Mouse (Mus musculus): ENCODE results near the gene Cflar.

Cflar gene

DNA sequence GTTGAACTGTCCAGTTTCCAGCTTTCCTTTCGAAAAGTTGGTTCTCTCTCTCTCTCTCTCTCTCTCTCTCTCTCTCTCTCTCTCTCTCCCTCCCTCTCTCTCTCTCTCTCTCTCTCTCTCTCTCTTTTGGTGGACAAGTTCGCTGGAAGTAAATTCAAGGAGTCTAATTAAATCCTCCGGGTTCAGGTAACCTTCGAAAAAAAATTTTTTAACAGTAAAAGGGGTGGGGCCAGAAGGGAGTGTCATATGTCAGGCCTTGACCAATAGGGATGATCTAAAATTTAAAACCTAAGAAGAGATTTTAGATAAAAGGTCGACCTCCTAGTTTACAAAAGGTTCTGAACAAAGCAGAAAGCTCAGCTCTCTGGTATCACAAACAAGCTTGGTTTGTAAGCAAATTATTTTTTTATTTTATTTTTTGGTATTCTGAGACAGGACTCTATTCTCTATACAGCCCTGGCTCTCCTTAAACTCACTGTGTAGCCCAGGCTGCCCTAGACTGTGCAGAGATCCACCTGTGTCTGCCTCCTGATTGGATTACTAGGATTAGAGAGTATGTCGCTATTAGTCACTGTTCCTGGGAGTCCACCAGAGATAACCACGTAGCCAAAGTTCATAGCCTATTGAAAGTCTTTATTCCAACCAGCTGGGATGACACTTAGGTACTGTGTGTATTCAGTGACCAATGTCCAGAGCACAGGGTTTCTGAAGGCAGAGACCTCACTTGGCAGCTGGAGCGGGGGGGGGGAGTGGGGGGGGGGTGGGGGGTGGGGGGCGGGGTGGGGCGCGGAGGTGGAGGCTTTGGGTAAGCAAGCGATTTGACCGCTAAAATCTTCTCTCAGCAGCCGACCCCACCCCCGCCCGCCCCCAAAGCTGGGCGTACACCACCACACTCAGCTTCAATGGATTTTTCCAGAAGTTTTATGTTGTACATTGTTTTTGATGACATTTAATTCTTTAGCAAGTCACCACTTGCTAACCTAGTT lies 1.1 kb downstream of the Cflar start:
- DNase-seq (ENCODE audit: low read depth) = peak; percentile 96

DNA sequence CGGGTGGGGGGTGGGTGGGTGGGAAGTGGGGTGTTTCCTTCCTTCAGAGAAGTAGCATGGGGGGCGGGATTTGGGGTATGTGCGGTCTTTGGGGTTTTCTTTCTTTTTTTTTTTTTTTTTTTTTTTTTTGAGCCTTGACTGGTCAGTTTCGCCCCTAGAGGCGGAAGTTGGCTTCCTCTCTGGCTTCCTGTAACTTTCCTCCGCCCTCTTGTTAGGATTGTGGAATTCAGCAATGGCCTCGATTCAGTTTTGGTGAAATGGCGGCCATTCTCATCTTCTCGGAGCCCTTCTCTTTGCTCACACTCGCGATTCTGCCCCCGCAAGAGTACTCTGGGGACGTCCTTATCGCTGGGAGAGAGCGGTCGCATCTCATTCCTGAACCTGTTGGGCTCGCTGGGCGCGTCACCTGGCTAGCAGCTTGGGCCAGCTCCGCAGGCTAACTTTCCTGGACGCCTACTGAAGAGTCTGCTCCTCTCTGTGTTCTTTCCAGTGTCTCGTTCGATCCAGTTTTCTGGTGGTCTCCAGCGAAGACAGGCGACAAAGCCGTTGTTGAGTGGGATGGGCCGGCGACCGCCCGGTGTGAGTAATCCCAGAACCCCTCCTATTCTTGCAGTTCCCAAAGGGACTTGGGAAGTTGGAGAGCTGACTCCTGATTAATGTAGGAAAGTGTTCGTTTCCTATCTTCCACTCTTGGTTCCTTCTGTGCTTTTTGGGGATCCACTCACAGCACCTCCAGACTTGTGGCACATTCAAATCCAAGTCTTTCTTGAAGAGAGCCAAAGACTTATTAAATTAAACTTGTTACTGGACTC lies 2.0 kb downstream of the Cflar start:
- DNase-seq (ENCODE audit: low read depth) = peak; percentile 96

DNA sequence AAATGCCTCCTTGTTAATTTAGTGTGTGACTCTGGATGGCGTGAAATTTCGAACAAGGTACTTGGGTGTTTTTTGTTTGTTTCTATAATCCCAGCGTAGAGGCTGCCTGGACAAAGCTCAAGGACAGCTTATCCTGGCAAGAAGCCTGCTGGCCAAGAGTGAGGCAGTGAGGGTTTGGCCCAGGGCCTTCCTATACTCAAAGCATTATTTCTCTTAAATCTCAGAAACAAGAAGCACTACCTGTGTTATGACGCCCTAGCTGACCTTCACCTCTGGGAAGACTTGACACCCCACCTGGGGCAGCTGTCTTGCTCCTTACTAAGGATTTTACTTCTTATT lies 2.6 kb downstream of the Cflar start:
- DNase-seq (ENCODE audit: low read depth) = no peak

DNA sequence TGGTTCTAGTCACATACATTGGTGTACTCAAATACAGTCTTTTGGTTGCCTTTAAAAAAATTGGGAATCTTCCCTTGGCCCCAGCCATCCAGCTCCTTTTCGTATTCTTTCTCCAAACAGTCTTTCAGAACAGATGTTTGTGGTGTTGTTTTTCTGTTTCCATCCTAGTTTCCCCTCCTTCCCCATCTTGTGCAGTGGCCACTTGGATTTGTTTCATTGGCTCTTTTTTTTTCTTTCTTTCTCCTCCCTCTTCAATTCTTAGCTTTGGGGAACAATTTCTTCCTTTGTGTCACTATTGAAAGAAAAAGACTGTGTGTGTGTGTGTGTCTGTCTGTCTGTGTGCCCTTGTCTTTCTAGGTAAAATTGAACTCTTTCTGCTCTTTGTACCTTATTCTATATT lies 3.1 kb downstream of the Cflar start:
- peak; percentile 53 for DNase-seq (ENCODE audit: low read depth)

DNA sequence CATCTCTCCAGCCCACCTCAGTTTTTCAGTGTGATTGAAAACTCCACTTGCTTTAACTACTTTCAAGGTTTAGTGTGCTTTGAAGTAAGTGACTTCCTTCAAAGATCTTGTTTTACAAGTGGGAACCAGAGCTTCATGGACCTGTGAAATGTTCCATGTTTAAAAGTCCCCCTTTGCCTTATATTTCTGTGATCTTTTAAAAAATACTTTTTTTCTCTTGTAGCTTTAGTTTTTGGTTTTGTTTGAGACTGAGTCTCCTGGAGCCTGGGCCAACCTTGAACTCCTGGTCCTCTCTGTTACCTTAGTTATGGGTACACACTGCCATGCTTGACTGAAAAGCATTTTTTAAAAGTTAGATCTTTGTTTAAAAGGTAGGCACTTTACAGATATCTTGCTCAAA lies 4.2 kb downstream of the Cflar start:
- DNase-seq (ENCODE audit: low read depth) = no peak

- peak; percentile 89 for DNase-seq (ENCODE audit: low read depth)
These were observed 5.0 kb downstream of the Cflar start for GRCm38 (mm10) chr1:58716162-58716882.

GRCm38 (mm10) chr1:58716883-58717220 lies 5.5 kb downstream of the Cflar start:
- no peak for DNase-seq (ENCODE audit: low read depth)

DNA sequence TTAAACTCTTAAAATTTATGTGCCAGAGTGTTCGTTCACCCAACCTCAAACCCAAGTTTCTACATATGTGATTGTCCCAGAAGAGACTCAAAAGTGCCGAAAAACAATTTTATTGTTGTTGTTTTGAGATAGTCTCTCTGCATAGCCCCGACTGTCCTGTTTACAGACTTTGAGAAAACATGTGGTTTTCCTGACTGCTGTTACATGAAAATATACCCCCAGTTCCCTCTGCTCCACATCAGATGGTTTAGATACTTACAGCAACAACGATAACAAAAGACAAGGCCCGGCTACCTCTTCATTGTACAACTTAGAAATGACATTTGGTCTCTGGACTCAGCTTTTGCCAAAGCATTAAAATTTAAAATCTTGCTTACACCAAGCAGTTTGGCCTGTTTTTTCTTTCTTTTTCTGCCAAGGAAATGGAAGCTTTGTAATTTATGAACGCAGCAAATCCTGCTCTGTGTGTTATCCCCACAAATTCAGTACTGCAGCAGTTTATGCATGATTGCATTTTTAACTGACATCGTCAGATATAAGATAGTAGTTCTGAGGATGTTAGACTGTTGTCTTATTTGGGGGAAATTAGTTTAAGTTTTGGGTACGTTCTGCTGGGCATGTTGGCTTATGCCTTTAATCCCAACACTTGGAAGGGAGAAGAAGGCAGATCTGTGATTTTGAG lies 6.4 kb downstream of the Cflar start:
- no peak for DNase-seq (ENCODE audit: low read depth)

DNA sequence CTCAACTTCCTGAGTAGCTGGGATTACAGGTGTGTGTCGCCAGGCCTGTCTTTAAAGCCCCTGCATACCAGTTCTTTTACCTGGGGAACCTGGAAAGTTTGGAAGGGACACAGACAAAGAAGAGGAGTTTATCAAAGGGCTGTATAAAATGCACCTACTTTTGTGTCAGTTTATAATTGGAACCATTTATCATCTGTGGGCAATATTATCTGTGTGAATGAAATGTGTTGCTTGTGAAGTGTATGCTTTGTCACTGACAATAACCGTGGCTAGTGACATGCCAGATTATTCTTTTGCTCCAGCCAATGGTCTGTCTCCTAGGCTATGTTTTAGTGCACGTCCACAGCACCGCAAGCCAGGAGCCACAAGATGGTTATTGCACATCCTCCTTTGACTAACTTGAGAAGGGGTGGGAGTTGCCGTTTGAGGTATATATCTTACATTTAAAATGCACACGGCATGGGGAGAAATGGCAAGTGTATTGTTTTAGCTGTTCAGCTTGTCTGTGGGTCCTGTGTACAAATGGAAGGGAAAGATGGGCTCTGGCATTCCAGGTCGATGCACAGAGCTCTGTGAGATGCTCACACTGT lies 8.1 kb downstream of the Cflar start:
- peak; percentile 53 for DNase-seq (ENCODE audit: low read depth)

GRCm38 (mm10) chr1:58720090-58720489 lies 8.8 kb downstream of the Cflar start:
- peak; percentile 81 for DNase-seq (ENCODE audit: low read depth)

GRCm38 (mm10) chr1:58720988-58721387 lies 9.7 kb downstream of the Cflar start:
- DNase-seq (ENCODE audit: low read depth) = no peak

GRCm38 (mm10) chr1:58722115-58722938 lies 11.0 kb downstream of the Cflar start:
- peak; percentile 54 for DNase-seq (ENCODE audit: low read depth)

GRCm38 (mm10) chr1:58723062-58723808 lies 11.9 kb downstream of the Cflar start:
- DNase-seq (ENCODE audit: low read depth) = no peak

DNA sequence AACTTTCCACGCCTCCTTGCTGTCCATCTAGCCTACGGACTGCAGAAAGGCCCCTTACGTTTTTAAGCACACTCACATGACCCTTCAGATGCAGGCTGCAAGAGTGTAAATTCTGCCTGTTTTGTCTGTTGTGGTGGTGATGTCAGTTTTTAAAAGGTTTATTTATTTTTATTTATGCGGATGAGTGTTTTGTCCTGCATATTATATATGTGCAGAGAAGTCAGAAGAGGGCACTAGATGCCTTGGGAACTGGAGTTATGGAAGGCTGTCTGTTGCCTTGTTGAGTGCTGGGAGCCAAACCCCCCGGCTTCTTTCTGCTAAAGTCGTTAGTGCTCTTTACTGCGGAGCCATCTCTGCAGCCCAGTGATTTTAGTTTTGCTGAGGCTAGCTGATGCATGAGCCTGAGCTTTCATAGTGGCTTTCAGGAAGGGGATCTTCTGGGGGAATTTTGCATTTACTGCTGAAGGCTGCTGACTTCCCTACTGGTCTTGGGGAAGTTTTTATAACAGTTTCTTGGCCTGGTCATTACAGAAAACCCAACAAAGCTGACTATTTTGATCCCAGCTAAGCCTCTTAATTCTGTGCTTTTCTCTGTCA lies 12.6 kb downstream of the Cflar start:
- DNase-seq (ENCODE audit: low read depth) = peak; percentile 33

GRCm38 (mm10) chr1:58724533-58724932 lies 13.2 kb downstream of the Cflar start:
- no peak for DNase-seq (ENCODE audit: low read depth)

DNA sequence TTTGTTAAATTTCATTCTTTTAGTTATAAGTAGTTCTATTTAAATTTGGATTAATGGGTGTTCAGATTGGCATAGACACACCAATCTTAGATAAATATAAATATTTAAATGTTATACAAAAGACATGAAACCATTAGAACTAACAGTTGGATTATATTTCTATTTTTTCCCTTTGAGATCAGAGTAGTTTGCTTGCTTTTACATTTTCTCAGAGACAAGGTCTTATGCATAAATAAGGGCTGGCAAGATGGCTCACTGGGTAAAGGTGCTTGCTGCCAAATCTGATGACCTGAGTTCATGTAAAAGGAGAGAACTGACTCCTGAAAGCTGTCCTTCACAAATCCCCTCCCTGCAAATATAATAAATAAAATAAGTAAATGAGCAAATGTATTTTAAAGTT lies 13.8 kb downstream of the Cflar start:
- no peak for DNase-seq (ENCODE audit: low read depth)

DNA sequence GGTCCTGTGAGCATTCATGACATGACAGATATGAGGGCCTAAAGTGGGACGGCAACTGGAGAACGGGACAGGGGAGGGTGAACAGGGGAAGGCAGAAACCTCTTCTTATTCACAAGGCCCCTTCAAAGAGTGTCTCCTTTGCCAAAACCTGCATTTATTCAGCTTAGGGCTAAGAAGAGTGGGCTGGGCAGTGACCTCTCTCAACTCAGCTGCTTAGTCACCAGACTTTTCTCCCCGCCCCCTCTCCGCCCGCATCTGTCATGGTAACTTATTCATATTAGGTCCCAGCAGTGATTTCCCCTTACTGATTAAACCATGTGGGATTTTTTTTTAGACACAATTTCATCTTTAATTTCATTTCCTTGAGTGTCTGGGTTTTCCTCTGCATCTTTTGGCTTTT lies 14.5 kb downstream of the Cflar start:
- DNase-seq (ENCODE audit: low read depth) = peak; percentile 50

GRCm38 (mm10) chr1:58727019-58727746 lies 15.9 kb downstream of the Cflar start:
- peak; percentile 79 for DNase-seq (ENCODE audit: low read depth)
